Mouse (Mus musculus): ENCODE data around the gene Hnrnpa0.

DNA sequence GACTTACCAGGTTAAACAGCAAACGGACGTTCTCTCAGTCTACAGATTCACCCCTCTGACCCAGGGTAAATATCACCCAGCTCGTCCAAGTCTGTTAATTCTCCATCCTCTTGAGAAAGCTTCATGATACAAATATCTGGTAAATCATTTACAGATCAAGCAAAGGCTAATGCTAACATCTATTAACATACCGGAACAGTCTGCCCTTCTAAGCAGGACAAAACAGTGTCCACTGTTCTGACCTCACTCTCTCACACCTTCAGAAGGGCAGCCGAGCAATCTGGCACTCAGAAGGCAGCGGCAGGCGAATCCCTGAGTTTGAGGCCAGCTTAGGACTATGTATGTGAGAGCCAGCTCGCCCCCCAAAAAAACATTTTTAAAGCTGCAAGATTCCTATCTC is 5.0 kb downstream of the Hnrnpa0 start:
- TF ChIP-seq POLR2A (IDR thresholded peaks at IDR 0.05; ENCODE audit: insufficient read length, low read depth): no peak
- TF ChIP-seq CEBPB (IDR thresholded peaks at IDR 0.05; ENCODE audit: insufficient read depth, poor library complexity, severe bottlenecking): no peak
- no peak for TF ChIP-seq USF1 (IDR thresholded peaks at IDR 0.05; ENCODE audit: low read depth)
- TF ChIP-seq E2F4 (IDR thresholded peaks at IDR 0.05; ENCODE audit: insufficient read depth): no peak
- no peak for TF ChIP-seq MAX (IDR thresholded peaks at IDR 0.05; ENCODE audit: low read depth)
- TF ChIP-seq POLR2AphosphoS2 (IDR thresholded peaks at IDR 0.05; ENCODE audit: insufficient read length, low read depth): peak; percentile 37
- TF ChIP-seq MYOD1 (IDR thresholded peaks at IDR 0.05; ENCODE audit: control insufficient read depth in 1 of 3, insufficient read length in 2 of 3, low read depth in 2 of 3): no peak
- no peak for TF ChIP-seq TCF12 (IDR thresholded peaks at IDR 0.05; ENCODE audit: insufficient read depth, poor library complexity, severe bottlenecking)
- no peak for TF ChIP-seq REST (IDR thresholded peaks at IDR 0.05; ENCODE audit: insufficient read depth, insufficient read length)
- no peak for TF ChIP-seq MYOG (IDR thresholded peaks at IDR 0.05; ENCODE audit: control insufficient read depth in 1 of 3, insufficient read depth in 1 of 3, insufficient read length in 2 of 3, low read depth in 2 of 3)
- no peak for TF ChIP-seq SRF (IDR thresholded peaks at IDR 0.05; ENCODE audit: control insufficient read depth, insufficient read length, low read depth)
- TF ChIP-seq TCF3 (IDR thresholded peaks at IDR 0.05; ENCODE audit: insufficient read length, low read depth): no peak
